Mouse (Mus musculus): ENCODE measurements around the gene Rasgrp4. TPM values are rescaled to one million over a fixed set of nuclear protein-coding genes. Genes with fewer than 3 reads are reported as not detected.

The Rasgrp4 gene
- polyA plus RNA-seq, 1 experiment from 2014 or later, result 0.83 TPM

- Histone ChIP-seq H3K27ac (ENCODE audit: low read length) (no peak overlapping the region), H3K4me3 (ENCODE audit: low read depth, low read length) (no peak overlapping the region), H3K9me3 (replicated peaks; ENCODE audit: control insufficient read depth, low read length, poor library complexity, severe bottlenecking) (no peaks in the 10 kb centered on the region), H3K36me3 (ENCODE audit: control insufficient read depth, insufficient read depth, low read length) (no peaks in the 10 kb centered on the region), H3K4me2 (ENCODE audit: low read length) (no peak overlapping the region), H3K9ac (ENCODE audit: low read depth, low read length) (no peak overlapping the region), H3K4me1 (ENCODE audit: control insufficient read depth, insufficient read depth, low read length) (0 out of 2 replicates have a peak, but pooled peaks cover under 1% of the 10 kb centered on the region), H3K27me3 (ENCODE audit: control insufficient read depth, insufficient read depth, low read depth, low read length) (0 out of 2 replicates have a peak, but pooled peaks cover 2% of the 10 kb centered on the region)
- no peak for ATAC-seq
- 71% methylated on average over 1 of the region's 1 CpGs for WGBS
Measured at GRCm38 (mm10) chr7:29119526-29119925, 15.1 kb upstream of the Rasgrp4 start.

DNA sequence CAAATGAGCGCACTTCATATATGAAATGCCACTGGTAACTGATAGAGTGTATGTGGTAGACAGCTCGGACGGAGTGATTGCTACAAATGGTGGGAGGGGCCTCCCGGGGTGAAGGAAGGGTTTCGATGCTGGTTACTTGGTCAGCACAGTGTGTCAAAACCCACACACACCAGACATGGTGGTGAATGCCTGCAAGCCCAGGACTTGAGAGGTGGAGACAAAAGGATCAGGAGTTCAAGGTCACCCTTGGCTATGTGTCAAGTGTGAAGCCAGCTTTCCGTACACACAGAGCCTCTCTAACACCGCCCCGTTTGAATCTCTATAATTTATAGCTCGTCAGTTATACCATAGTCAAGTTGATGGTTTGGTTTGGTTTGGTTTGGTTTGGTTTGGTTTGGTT is 11.8 kb upstream of the Rasgrp4 start:
- H3K4me1 ChIP-seq (ENCODE audit: control insufficient read depth, insufficient read depth, low read length), result 0 out of 2 replicates have a peak, but pooled peaks cover 5% of the 10 kb centered on the region
- H3K4me2 ChIP-seq (ENCODE audit: low read length), result no peak overlapping the region
- H3K9me3 ChIP-seq (replicated peaks; ENCODE audit: control insufficient read depth, low read length, poor library complexity, severe bottlenecking), result no peaks in the 10 kb centered on the region
- H3K9ac ChIP-seq (ENCODE audit: low read depth, low read length), result no peak overlapping the region
- ATAC-seq, result no peak
- no peaks in the 10 kb centered on the region for H3K36me3 ChIP-seq (ENCODE audit: control insufficient read depth, insufficient read depth, low read length)
- no peak overlapping the region for H3K4me3 ChIP-seq (ENCODE audit: low read depth, low read length)
- no peak overlapping the region for H3K27ac ChIP-seq (ENCODE audit: low read length)
- WGBS, result 92% methylated on average over 9 of the region's 9 CpGs
- 0 out of 2 replicates have a peak, but pooled peaks cover 2% of the 10 kb centered on the region for H3K27me3 ChIP-seq (ENCODE audit: control insufficient read depth, insufficient read depth, low read depth, low read length)

DNA sequence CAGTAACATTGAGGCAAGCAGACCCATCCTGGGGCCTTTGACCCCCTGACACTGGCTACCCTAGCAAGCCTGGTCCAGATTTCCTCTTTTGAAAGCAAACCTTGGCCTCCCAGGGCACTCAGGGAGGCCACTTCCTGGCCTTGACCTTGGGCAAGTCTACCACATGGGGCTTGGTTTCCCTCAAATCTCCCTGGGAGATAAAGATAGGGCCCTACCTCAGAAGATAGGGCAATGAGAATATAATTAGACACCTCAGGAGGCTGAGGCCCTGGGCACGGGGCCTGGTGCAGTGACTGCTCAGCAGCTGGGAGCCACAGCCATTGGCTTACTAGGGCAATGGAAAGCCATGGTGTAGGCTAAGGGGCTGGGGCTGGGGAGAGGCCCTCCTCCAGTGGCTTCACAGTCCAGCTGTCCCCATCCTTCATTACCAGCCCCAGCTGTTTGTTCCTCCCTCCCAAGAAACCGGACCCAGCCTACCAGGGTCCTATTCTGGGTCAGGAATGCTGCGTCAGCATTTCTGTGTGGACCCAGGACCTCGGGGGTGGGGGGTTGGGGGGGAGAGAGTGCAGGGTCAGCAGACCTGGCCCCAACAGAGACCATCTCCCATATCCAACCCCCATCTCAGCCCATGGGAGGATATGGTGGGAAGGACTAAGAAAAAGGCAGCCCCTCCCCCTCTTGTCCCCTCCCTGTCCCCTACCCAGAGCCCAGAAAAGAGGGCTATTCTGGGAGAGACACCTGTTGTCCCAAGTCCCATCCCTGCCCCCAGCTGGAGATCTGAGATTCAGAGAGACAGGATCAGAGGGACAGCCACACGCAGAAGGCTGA is 10.9 kb upstream of the Rasgrp4 start:
- ATAC-seq, result peak; percentile 39; the same call in 1 of the 2 replicates
- 65% methylated on average over 5 of the region's 5 CpGs for WGBS
- no peak overlapping the region for H3K4me2 ChIP-seq (ENCODE audit: low read length)

DNA sequence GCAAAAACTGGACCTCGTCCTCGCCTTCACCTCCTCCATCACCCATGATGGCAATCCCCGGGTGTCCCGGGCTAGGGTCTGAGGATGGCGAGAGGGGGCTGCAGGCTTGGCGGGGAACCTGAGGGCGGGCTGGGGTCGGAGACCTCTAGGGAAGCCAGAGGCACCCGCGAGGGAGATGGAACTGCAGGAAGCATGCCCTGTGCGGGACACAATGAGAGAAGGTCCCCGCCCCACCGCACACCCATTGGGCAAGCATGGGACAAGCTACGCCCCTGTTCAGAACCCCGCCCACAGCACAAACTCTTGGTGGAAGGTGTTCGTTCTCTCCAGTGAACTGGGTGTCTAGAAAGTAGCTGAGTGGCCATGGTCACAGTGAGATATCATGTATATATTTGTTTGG is 9.7 kb upstream of the Rasgrp4 start, which contains the start of gene Ryr1:
TSS of gene Ryr1 (minus strand) at position 210 of the 400 bp plus-strand sequence.
- H3K27me3 ChIP-seq (ENCODE audit: control insufficient read depth, insufficient read depth, low read depth, low read length), result 0 out of 2 replicates have a peak, but pooled peaks cover 2% of the 10 kb centered on the region
- peak within 1 kb of the TSS; percentile 19; the same call in 1 of the 2 replicates for H3K4me3 ChIP-seq (ENCODE audit: low read depth, low read length)
- H3K36me3 ChIP-seq (ENCODE audit: control insufficient read depth, insufficient read depth, low read length), result no peaks in the 10 kb centered on the region
- peak within 1 kb of the TSS; percentile 50; the same call in 1 of the 2 replicates for H3K9ac ChIP-seq (ENCODE audit: low read depth, low read length)
- peak within 1 kb of the TSS; percentile 57 for H3K4me2 ChIP-seq (ENCODE audit: low read length)
- under 1% methylated on average over 16 of the region's 16 CpGs for WGBS
- H3K4me1 ChIP-seq (ENCODE audit: control insufficient read depth, insufficient read depth, low read length), result 0 out of 2 replicates have a peak, but pooled peaks cover 5% of the 10 kb centered on the region
- H3K9me3 ChIP-seq (replicated peaks; ENCODE audit: control insufficient read depth, low read length, poor library complexity, severe bottlenecking), result no peaks in the 10 kb centered on the region
- no peak within 1 kb of the TSS for H3K27ac ChIP-seq (ENCODE audit: low read length)
- ATAC-seq, result no peak

More for the DNA sequence above, 10.9 kb upstream of the Rasgrp4 start:
- Histone ChIP-seq H3K4me1 (ENCODE audit: control insufficient read depth, insufficient read depth, low read length) (0 out of 2 replicates have a peak, but pooled peaks cover 5% of the 10 kb centered on the region), H3K9ac (ENCODE audit: low read depth, low read length) (no peak overlapping the region), H3K27ac (ENCODE audit: low read length) (no peak overlapping the region), H3K9me3 (replicated peaks; ENCODE audit: control insufficient read depth, low read length, poor library complexity, severe bottlenecking) (no peaks in the 10 kb centered on the region), H3K4me3 (ENCODE audit: low read depth, low read length) (no peak overlapping the region), H3K36me3 (ENCODE audit: control insufficient read depth, insufficient read depth, low read length) (no peaks in the 10 kb centered on the region), H3K27me3 (ENCODE audit: control insufficient read depth, insufficient read depth, low read depth, low read length) (0 out of 2 replicates have a peak, but pooled peaks cover 2% of the 10 kb centered on the region)

GRCm38 (mm10) chr7:29126173-29126915 is 8.3 kb upstream of the Rasgrp4 start:
- WGBS, result 30% methylated on average over 7 of the region's 7 CpGs
- Histone ChIP-seq H3K9ac (ENCODE audit: low read depth, low read length) (no peak overlapping the region), H3K36me3 (ENCODE audit: control insufficient read depth, insufficient read depth, low read length) (no peaks in the 10 kb centered on the region), H3K4me2 (ENCODE audit: low read length) (no peak overlapping the region), H3K27ac (ENCODE audit: low read length) (no peak overlapping the region), H3K4me1 (ENCODE audit: control insufficient read depth, insufficient read depth, low read length) (0 out of 2 replicates have a peak, but pooled peaks cover 5% of the 10 kb centered on the region), H3K9me3 (replicated peaks; ENCODE audit: control insufficient read depth, low read length, poor library complexity, severe bottlenecking) (no peaks in the 10 kb centered on the region), H3K4me3 (ENCODE audit: low read depth, low read length) (no peak overlapping the region), H3K27me3 (ENCODE audit: control insufficient read depth, insufficient read depth, low read depth, low read length) (0 out of 2 replicates have a peak, but pooled peaks cover 2% of the 10 kb centered on the region)
- ATAC-seq, result no peak

DNA sequence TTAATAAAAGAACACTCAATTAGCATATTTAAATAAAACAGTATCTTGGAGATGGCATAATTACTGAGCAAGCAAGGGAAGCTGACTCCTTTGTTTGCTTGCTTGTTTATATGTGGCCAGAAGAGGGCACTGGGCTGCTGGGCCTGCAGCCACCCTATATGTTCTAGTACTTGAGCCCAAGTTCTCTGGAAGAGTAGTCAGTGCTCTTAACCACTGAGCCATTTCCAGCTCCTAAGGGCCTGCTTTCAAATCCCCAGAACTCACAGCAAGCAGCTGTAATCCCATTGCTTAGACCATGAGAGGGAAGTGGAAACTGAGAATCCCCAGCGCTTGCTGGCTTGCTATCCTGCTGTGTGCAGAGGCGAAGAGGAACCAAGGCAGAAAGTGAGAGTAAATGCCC is 5.9 kb upstream of the Rasgrp4 start:
- ATAC-seq, result no peak
- 37% methylated on average over 2 of the region's 2 CpGs for WGBS

DNA sequence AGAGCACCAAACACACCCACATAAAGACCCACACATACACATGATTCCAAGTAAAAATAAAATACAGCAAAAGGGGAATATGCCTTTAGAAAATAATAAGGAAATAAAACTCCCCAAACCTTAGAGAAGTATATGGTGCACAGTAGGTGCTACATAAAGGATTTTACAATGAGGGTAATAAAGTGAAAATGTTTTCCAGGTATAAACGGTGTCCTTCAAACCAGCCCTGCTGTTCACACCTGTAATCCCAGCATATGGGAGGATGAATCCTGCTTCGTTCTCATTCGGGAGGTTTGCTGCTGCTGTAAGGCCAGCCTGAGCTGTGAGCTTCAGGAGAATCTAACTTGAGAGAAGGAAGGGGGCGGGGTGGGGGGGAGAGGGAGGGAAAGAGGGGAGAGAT is 421 bp upstream of the Rasgrp4 start:
- peaks cover 3% of the 10 kb centered on the region for H3K27me3 ChIP-seq (ENCODE audit: control insufficient read depth, insufficient read depth, low read depth, low read length)
- WGBS, result 3% methylated on average over 4 of the region's 4 CpGs
- H3K4me1 ChIP-seq (ENCODE audit: control insufficient read depth, insufficient read depth, low read length), result peaks cover 5% of the 10 kb centered on the region; the same call in 1 of the 2 replicates
- peak overlapping the region; percentile 28; the same call in 1 of the 2 replicates for H3K4me3 ChIP-seq (ENCODE audit: low read depth, low read length)
- no peak overlapping the region for H3K27ac ChIP-seq (ENCODE audit: low read length)
- H3K36me3 ChIP-seq (ENCODE audit: control insufficient read depth, insufficient read depth, low read length), result no peaks in the 10 kb centered on the region
- no peak for ATAC-seq
- H3K9ac ChIP-seq (ENCODE audit: low read depth, low read length), result 0 out of 2 replicates have a peak overlapping the region, but pooled peaks have one; percentile 48
- no peaks in the 10 kb centered on the region for H3K9me3 ChIP-seq (replicated peaks; ENCODE audit: control insufficient read depth, low read length, poor library complexity, severe bottlenecking)
- peak overlapping the region; percentile 58 for H3K4me2 ChIP-seq (ENCODE audit: low read length)

More for the DNA sequence above, 5.9 kb upstream of the Rasgrp4 start:
- no peak overlapping the region for H3K4me2 ChIP-seq (ENCODE audit: low read length)
- H3K36me3 ChIP-seq (ENCODE audit: control insufficient read depth, insufficient read depth, low read length), result no peaks in the 10 kb centered on the region
- H3K27me3 ChIP-seq (ENCODE audit: control insufficient read depth, insufficient read depth, low read depth, low read length), result 0 out of 2 replicates have a peak, but pooled peaks cover 2% of the 10 kb centered on the region
- H3K9ac ChIP-seq (ENCODE audit: low read depth, low read length), result no peak overlapping the region
- H3K9me3 ChIP-seq (replicated peaks; ENCODE audit: control insufficient read depth, low read length, poor library complexity, severe bottlenecking), result no peaks in the 10 kb centered on the region
- 0 out of 2 replicates have a peak, but pooled peaks cover 5% of the 10 kb centered on the region for H3K4me1 ChIP-seq (ENCODE audit: control insufficient read depth, insufficient read depth, low read length)
- no peak overlapping the region for H3K27ac ChIP-seq (ENCODE audit: low read length)
- no peak overlapping the region for H3K4me3 ChIP-seq (ENCODE audit: low read depth, low read length)

- Histone ChIP-seq H3K4me1 (ENCODE audit: control insufficient read depth, insufficient read depth, low read length) (peaks cover 5% of the 10 kb centered on the region; the same call in 1 of the 2 replicates), H3K4me2 (ENCODE audit: low read length) (no peak overlapping the region), H3K27me3 (ENCODE audit: control insufficient read depth, insufficient read depth, low read depth, low read length) (peaks cover 3% of the 10 kb centered on the region), H3K9ac (ENCODE audit: low read depth, low read length) (no peak overlapping the region), H3K27ac (ENCODE audit: low read length) (no peak overlapping the region), H3K9me3 (replicated peaks; ENCODE audit: control insufficient read depth, low read length, poor library complexity, severe bottlenecking) (no peaks in the 10 kb centered on the region), H3K4me3 (ENCODE audit: low read depth, low read length) (no peak overlapping the region), H3K36me3 (ENCODE audit: control insufficient read depth, insufficient read depth, low read length) (no peaks in the 10 kb centered on the region)
- 51% methylated on average over 16 of the region's 16 CpGs for WGBS
- no peak for ATAC-seq
Measured at GRCm38 (mm10) chr7:29137429-29137828, 2.8 kb downstream of the Rasgrp4 start.
